Mouse (Mus musculus) retina, adult 2 months (tissue): ENCODE measurements around the gene Hcls1.
A peak's percentile ranks its signal among the peaks of the same experiment; 100 is the strongest.

ENCODE experiments used
- DNase-seq: peaks from one replicate; pipeline ENCODE4 v3.0.0-alpha.2; 2012; ENCODE audit warnings: low read depth, low spot score

Gene Hcls1

DNA sequence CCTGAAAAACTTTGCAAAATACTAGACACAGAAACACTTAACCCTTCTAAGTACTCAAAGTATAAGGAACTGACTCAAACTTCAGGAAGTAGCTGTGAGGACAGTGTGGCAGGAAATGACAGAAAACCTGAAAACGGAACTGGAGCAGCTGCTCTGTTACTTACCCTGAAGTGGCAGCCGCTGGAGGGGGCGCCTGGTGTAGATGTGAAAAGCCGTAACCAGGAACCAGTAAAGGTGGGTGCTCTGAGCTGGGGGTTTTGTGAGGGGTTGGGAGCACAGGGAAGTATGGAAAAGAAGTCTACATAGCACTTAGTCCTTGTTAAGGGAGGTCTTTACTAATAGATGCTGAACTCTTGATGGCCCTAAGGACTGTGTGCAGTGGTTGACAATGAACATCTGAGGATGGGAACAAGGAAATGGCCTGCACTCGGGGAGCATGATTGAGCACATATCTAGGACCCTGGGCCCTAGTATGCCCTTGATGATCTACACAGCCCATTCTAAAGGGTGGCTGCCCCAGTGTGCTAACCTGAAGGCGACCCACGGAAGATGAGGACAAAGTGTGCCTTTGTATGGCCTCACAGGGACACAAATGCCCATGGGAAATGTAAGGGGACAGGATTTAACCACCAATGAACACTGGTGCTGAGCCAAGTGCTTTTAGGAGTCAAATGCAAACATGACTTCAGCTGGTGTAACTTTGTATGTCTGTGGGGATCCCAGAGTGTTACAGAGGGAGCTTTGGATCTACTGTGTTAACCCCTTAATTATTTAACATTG is at the start of gene Hcls1:
TSS of gene Hcls1 (plus strand) at position 143 of the 780 bp plus-strand sequence.
- DNase-seq: no peak

DNA sequence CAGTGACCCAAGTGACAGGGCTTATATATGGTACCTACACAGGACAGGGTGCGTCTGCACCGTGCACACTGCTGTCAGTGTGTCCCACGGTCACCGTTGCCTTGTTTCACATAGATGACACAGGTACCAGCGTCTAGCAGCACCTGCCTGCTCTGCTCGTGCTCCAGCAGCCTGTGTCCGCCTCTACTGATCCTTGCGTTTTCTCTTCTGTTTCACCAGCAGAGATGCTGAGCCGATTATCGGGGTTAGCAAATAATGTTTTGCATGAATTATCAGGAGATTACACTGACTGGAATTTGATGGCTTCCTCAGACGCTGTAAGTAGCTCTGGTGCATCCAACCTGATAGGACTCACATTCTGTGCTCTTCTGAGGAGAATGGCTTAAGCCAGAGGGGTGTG is 48.9 kb upstream of the Hcls1 start:
- peak; percentile 54 for DNase-seq

DNA sequence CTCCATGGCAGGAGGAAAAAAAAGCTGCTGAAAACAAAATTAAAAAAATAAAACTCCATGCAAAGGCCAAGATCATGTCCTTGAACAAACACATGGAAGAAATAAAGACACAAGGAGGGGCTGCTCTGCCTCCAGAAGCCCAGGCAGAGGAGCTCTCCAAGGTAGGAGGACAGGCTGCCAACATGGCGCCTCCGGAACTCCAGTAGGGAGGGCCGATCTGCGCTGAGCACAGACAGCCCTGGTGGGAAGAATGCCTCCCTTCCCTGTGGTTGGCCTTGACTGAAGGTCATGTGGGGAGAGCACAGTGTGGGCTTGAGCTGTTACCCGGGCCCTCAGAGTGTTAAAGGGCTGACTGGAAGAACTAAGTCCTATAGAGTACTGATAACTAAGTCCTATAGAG is 47.2 kb upstream of the Hcls1 start:
- DNase-seq: no peak

DNA sequence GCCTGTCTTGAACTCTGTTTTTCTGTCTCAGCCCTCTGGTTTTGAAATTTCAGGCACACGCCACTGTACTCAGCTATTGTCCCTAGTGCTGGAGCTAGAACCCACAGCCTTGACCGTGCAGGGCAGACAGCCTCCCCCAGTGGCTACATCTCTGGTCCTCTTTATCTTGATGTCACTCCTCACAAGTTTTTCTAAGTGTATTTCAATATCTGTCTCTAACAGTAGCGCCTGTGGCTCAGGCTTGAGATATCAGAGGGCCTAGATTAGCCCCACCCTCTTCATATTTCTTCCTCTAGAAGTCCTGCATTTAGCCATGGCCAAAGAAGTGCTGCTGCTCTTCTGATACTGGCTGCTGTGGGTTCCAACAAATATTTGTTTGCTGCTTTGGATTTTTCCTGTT is 44.2 kb upstream of the Hcls1 start:
- no peak for DNase-seq

DNA sequence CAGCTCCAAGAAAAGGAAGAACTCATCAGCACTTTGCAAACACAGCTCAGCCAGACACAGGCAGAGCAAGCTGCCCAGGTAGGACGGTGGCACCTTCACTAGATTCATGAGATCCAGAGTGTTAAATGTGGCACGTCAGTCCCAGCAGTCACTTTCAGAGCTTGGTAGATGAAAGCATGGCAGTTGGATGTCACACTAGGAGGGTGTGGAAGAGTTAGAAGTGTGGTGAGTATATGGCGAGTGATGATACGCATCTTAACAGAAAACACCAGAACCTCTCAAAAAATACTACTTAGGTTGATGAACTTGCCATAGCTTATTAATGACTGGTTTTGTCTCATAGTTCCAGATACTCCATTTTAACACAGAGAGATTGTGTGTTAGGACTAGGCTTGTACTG is 43.4 kb upstream of the Hcls1 start:
- no peak for DNase-seq

DNA sequence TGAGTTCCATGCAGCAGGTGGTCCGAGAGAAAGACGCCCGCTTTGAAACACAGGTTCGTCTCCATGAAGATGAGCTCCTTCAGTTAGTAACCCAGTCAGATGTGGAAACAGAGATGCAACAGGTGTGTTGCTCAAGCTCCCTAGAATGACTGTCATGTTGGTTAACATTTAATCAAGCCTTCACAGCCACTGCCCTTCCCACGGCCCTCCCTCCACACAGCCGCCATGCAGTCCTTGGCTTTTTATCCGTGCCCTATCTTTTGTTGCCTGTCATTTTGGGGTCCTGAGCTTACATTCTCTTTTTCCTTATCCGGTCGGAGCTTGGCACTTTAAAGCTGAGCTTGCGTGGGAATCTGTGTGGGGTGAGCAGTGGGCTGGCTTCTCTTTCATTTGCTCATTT is 41.5 kb upstream of the Hcls1 start:
- no peak for DNase-seq

DNA sequence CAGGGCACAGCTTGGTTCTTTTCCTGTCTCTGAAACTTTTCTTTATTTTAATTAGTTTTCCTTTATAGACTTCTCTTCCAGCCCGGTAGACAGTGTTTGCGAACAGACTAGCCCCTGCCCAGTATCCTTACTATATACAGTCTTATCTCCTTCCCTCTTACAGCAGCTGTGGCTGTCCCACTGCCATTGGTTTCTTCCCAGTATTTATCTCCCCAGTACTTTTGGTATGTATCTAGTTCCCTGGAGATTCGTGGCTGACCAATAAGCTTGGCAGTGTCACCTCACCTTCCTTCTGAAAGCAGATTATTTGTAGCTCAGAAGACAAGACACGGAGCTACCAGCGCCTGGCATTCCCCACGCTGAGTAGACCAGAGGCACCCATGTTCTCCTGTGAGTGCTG is 38.1 kb upstream of the Hcls1 start:
- no peak for DNase-seq

DNA sequence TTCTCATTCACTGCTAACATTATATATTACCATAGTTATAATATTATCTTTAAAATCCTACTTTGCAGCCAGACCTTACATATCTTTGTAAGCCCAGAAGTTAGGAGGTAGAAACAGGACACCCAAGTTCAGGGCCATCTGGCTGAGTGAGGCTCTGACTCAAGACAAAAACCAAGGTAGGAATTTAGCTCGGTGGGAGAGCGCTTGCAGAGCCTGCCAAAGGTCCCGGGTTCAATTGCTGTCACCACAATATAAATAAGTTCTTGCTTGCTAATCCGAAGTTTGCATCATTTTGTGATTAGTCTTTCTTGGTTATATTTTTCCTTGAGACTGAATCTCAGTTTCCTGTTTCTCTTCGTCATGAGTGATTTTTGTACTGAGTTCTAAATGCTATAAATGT is 31.6 kb upstream of the Hcls1 start:
- DNase-seq: no peak

DNA sequence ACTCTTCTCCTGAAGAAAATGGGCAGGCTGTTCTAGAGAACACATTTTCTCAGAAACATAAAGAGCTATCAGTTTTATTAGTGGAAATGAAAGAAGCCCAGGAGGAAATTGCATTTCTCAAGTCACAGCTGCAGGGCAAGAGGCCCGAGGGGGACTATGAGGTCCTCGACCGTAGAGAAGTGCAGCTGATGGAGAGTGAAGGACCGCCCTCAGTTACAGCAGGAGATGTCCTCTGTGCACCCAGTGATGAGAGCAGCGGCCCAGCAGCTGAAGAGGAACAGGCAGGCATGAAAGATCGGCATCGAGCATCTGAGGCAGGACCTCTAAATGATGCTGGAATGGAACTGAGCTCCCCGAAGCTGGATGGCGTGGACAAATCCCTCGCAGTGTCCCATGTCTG is 22.9 kb upstream of the Hcls1 start:
- no peak for DNase-seq

DNA sequence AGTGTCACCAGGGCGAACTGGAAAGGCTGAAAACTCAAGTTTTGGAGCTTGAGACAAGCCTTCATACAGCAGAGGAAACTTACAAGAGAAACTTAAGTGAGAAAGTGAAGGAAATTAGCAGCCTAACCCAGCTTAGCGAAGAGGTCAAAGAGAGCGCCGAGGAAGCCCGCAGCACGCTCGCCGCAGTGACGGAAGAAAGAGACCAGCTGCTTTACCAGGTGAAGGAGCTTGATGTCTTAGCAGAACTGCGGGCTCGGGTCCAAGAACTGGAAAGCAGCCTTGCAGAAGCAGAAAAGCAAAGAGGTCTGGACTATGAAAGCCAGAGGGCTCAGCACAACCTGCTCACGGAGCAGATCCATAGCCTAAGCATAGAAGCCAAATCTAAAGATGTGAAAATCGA is 22.5 kb upstream of the Hcls1 start:
- DNase-seq: no peak

DNA sequence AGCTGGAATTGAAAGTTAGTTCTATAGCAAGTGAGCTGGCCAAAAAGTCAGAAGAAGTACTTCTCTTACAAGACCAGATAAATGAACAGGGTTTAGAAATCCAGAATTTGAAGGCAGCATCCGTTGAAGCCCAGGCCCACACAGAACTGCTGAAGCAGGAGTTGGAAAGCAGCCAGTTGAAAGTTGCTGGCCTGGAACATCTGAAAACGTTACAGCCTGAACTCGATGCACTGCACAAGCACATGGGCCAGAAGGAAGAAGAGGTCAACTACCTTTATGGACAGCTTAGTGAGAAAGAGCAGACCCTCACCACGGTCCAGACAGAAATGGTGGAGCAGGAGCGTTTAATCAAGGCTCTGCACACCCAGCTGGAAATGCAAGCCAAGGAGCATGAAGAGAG is 20.6 kb upstream of the Hcls1 start:
- DNase-seq: no peak

DNA sequence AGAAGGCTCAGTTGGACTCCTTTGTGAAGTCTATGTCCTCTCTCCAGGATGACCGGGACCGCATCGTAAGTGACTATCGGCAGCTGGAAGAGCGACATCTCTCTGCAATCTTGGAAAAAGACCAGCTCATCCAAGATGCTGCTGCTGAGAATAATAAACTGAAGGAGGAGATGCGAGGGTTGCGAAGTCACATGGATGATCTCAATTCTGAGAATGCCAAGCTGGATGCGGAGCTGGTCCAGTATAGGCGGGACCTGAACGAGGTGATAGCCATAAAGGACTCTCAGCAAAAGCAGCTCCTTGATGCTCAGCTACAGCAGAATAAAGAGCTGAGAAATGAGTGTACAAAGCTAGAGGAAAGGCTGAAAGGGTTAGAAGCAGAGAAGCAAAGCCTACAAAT is 16.3 kb upstream of the Hcls1 start:
- DNase-seq: no peak

DNA sequence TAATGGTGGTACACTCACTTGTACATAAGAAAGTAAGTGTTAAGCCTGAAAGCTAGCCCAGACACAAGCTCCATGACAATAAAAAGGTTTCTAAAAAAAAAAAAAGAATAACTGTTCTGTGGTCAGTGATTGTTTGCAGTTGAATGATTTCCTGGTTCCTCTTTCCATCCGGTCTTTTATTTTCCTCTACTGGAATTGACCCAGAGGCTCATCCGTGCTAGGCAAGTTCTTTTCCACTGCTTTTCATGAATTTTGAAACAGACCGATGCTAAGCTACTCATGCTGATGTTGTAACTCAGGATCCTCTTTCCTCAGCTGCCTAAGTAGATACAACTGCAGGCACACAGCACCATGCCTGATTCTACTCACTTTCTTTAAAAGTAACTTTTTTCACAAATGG is 14.4 kb upstream of the Hcls1 start:
- DNase-seq: no peak

DNA sequence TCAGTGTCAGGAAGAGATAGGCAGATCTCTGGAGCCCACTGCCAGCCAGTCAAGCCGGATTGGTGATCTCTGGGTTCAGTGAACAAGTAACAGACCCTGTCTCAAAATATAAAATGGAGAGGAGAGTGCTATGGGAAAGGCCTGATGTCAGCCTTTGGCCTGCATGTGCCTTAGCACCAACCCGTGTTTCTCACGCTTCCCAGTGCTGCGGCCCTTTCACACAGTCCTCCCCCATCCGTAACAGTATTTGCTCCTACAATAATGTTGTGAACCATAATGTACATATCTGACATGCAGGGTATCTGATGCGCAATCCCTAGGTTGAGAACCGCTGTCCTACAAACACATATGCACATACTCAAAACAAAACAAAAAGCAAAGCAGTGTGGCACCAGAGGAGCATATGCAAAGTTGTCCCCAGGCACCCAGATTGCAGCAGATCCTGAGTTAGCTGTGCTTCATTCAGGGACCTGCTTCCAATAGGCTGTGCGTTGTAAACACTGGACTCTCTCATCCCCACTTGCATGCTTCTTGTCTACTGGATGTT is 13.6 kb upstream of the Hcls1 start:
- DNase-seq: no peak

DNA sequence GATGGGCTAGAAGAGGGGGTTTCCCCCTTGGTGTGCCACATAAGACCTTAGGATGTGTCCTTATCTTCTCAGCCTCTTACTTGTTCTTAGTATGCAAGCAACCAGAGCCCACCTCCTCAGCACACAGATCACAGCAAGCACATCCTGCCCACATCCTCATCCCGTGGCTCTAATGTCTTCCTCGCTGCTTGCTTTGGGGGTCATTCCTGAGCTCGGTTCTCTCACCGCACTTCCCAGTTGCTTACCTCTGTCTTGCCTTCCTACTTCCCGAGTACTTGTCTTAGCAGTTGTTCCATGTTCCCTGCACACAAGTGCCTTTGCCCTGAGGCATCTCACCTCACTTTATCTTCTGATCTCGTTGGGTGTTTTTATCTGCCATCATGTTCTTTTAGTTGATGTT is 12.8 kb upstream of the Hcls1 start:
- no peak for DNase-seq

DNA sequence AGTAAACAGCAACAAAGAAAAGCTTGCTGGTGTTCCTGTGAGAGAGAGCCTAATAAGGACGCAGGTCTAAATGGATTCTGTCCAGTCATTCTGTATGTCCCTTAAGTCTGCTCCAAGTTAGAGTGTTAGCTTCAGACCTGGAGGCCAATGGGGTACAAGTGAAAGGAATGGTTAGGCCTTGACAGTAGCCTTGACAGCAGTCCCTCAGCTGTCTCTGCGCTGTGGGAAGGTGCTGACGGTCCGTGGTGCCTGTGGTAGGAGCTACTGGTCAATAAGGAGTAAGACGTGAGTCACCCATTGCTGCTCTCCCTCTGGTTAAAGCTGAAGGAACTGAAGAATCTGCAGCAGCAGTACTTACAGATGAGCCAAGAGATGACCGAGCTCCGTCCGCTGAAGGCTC is 10.5 kb upstream of the Hcls1 start:
- no peak for DNase-seq

DNA sequence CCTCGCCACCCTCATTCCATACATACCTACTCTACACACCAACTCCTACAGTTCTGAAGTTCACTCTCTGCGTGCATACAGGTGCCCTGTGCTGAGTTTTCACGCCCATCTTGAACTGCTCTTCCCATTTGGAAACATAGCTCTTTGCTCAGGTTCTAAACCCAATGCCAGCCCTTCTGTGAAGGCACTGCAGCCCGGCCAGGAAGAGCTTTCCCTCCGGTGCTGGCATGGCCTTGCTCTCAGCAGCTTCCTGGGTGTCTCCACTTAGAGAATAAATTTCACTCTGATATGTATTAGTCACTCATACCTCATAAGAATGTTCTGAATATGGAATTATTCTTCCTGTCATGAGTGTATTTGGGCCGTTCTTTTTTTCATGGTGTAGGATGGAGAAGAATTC is 9.4 kb upstream of the Hcls1 start:
- DNase-seq: no peak

DNA sequence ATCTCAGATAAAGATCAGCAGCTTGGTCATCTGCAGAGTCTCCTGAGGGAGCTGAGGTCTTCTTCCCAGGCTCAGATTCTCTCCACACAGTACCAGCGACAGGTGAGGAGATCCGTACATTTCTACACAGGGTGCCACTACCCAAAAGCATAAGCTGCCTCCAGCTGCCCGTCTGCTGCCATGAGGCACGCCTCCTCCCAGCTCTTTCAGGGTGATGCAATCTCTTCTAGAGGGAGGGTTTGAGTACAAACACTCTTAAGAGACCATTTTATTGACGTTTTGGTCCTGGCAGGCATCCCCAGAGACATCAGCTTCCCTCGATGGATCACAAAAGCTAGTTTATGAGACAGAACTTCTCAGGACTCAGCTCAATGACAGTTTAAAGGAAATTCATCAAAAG is 9.0 kb upstream of the Hcls1 start:
- no peak for DNase-seq

DNA sequence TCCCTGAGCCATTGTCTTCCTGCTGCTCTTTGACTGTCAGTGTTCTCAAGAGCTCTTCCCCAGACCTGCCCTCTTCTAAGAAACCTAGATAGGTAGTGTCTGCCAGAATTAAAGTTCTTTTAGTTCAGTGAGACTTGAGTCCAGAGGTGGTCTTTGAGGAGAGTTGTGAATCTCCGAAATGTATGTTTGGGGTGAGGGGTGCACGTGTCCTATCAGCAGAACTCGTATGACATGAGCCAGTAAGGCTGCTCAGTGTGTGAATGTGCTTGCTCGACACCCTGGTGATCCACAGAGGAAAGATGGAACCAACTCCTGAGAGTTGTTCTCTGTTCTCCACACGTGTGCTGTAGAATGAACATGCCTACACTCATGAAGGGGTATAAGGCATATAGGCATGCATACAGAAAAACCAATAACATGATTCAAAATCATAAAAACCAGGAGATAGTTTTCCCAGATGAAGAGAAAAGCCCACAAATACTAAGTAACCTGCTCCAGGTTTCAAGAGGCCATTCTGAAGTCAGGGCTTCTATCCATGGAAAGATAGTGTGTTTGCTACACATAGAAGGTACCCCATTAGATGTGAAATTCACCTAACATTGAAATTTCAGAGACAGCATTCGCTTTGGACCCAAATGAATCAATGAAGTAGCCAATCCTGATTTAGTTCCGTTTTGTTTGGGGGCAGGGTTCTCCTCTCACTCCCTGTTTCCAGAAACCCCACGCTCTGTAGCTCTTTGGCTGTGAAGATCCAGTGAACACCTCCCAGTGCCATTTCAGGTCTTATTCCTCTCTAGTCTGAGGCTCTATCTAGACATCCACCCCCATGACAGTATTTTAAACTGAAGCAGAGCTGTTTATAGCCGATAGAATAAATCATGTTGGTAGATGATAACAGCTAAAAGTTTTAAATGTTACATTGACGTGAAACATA is 8.0 kb upstream of the Hcls1 start:
- DNase-seq: no peak

DNA sequence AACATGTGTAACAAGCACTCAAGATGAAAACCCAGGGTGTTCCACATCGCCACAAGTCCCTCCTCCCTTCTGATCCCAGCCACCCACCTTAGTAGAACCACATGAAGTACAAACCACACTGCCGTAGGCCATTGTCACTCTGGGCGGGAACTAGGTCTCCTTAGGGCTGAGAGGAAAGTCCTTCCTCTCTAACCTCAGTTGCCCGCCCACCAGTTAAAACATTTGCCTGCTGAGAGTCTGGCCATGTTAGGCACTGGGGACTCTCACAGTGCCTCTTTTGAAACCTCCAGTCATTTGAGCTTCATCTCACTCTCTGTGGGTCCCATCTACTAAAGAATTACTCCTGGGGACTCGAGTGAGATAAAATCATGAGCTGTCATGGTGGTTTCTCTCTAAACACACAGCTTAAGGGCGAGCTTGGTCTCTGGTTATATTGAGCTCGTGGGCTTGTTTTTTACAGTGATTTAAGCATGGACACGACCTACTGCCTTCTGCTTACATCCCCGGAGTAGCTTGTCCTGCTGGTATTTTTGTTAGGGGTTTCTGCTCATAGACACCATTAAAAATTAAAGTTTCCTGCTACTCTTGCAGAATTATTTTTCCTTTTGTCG is 7.2 kb upstream of the Hcls1 start:
- no peak for DNase-seq

DNA sequence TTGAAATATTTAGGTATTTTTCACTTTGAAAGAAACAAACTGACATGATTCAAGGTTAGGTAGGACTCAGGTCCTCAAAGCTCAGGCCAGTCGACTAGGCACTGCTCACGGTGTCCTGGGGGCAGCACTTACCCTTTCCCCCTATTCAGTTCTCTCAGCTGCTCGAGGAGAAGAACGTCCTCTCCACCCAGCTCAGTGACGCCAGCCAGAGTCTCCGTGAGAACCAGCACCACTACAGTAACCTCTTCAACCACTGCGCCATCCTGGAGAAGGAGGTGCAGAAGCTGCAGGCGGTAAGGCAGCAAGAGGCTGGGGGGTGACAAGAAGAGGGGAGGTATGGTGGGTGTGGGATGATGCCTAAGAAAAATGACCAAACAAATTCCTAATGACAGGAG is 6.7 kb upstream of the Hcls1 start:
- DNase-seq: no peak

DNA sequence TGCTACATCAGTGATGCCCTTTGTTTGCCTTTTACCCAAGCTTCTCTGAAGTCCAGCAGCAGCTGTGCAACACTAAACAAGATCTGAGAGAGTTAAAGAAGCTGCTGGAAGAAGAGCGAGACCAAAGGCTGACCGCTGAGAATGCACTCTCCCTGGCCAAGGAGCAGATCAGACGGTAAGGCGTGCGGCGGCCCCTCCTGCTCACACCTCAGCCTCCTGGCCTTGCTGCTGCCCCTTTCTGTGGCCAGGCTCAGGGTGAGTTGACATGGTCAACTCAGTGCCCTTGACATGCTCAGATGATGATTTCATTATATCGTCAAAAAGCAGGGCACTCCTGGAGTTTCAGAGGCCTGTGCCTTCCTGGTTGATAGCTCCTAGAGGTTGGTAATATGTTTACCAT is 5.6 kb upstream of the Hcls1 start:
- no peak for DNase-seq
